Mouse (Mus musculus): ENCODE results near the gene Xpnpep1. TPM values are rescaled to one million over a fixed set of nuclear protein-coding genes. Genes with fewer than 3 reads are reported as not detected.

Gene Xpnpep1
- total and polyA plus RNA-seq, 2 experiments from 2014 or later = 98.6 to 115 TPM

- no peak overlapping the region for H3K27ac ChIP-seq
- ATAC-seq (no peak), DNase-seq (ENCODE audit: low spot score) (peak; percentile 25)
- 56% methylated on average over 10 of the region's 10 CpGs for WGBS
- no peak overlapping the region for H3K4me2 ChIP-seq (ENCODE audit: low read depth, low read length)
- no peak for TF ChIP-seq CTCF (IDR thresholded peaks at IDR 0.05; ENCODE audit: low read depth)
- H3K27me3 ChIP-seq (ENCODE audit: insufficient read depth, low read length) = no peaks in the 10 kb centered on the region
- no peak overlapping the region for H3K4me3 ChIP-seq (ENCODE audit: low read length)
- H3K9me3 ChIP-seq (ENCODE audit: low read length) = no peaks in the 10 kb centered on the region
- H3K36me3 ChIP-seq (ENCODE audit: insufficient read depth, low read length) = no peaks in the 10 kb centered on the region
- no peak overlapping the region for H3K9ac ChIP-seq (replicated peaks; ENCODE audit: low read length)
- no peaks in the 10 kb centered on the region for H3K4me1 ChIP-seq (ENCODE audit: insufficient read depth, low read length)
Observed at GRCm38 (mm10) chr19:53066934-53067333, 26.9 kb upstream of the Xpnpep1 start.

DNA sequence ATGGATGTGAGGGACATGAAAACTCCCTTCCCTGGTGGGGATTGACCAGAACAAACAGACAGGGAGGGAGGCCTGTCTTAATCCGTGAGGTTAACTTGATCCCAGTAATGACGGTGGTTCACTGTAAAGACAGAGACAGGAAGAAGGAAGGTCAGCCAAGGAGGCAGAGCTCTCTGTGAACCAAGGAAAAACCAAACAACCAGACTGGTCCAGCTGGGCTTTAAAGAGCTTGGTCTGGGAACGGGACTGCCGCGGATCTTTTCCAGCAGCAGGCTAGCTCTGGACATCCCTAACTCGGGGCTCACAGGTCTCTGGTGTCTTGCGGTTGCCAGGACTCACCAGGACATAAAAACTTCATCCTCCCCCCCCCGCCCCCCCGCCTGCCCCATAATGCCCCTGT is 26.5 kb upstream of the Xpnpep1 start:
- ATAC-seq (no peak), DNase-seq (ENCODE audit: low spot score) (no peak)
- Histone ChIP-seq H3K27ac (no peak overlapping the region), H3K9ac (replicated peaks; ENCODE audit: low read length) (no peak overlapping the region), H3K9me3 (ENCODE audit: low read length) (no peaks in the 10 kb centered on the region), H3K4me1 (ENCODE audit: insufficient read depth, low read length) (no peaks in the 10 kb centered on the region), H3K27me3 (ENCODE audit: insufficient read depth, low read length) (no peaks in the 10 kb centered on the region), H3K4me2 (ENCODE audit: low read depth, low read length) (no peak overlapping the region), H3K36me3 (ENCODE audit: insufficient read depth, low read length) (no peaks in the 10 kb centered on the region), H3K4me3 (ENCODE audit: low read length) (no peak overlapping the region)
- no peak for TF ChIP-seq CTCF (IDR thresholded peaks at IDR 0.05; ENCODE audit: low read depth)
- WGBS = 51% methylated on average over 9 of the region's 9 CpGs

DNA sequence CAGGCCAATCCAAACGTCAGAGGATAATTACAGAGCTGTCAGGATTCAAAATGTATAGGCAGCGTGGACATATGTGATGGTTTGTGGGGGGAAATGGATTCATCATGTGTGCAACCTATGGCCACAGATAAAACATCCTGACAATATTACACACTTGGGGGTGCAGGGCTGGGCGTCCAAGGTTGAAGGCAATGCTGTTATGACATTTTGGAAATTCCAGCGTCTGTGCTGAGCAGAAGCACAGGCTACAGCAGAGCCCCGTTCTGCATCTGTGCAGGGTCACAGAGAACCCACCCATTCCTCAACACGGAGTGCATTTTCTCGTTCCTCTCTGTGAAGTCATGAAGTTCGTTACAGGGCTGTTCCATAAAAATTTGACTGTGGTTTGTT is 25.0 kb upstream of the Xpnpep1 start:
- Histone ChIP-seq H3K27me3 (ENCODE audit: insufficient read depth, low read length) (no peaks in the 10 kb centered on the region), H3K36me3 (ENCODE audit: insufficient read depth, low read length) (no peaks in the 10 kb centered on the region), H3K4me1 (ENCODE audit: insufficient read depth, low read length) (no peaks in the 10 kb centered on the region), H3K9me3 (ENCODE audit: low read length) (no peaks in the 10 kb centered on the region), H3K4me2 (ENCODE audit: low read depth, low read length) (no peak overlapping the region), H3K27ac (no peak overlapping the region), H3K9ac (replicated peaks; ENCODE audit: low read length) (no peak overlapping the region), H3K4me3 (ENCODE audit: low read length) (no peak overlapping the region)
- no peak for TF ChIP-seq CTCF (IDR thresholded peaks at IDR 0.05; ENCODE audit: low read depth)
- WGBS = 74% methylated on average over 8 of the region's 8 CpGs
- DNase-seq (ENCODE audit: low spot score) (no peak), ATAC-seq (no peak)

GRCm38 (mm10) chr19:53064292-53064971 is 24.4 kb upstream of the Xpnpep1 start:
- Histone ChIP-seq H3K4me2 (ENCODE audit: low read depth, low read length) (no peak overlapping the region), H3K9me3 (ENCODE audit: low read length) (no peaks in the 10 kb centered on the region), H3K36me3 (ENCODE audit: insufficient read depth, low read length) (no peaks in the 10 kb centered on the region), H3K9ac (replicated peaks; ENCODE audit: low read length) (no peak overlapping the region), H3K27me3 (ENCODE audit: insufficient read depth, low read length) (no peaks in the 10 kb centered on the region), H3K4me3 (ENCODE audit: low read length) (no peak overlapping the region), H3K4me1 (ENCODE audit: insufficient read depth, low read length) (no peaks in the 10 kb centered on the region), H3K27ac (no peak overlapping the region)
- WGBS = 83% methylated on average over 12 of the region's 12 CpGs
- TF ChIP-seq CTCF (IDR thresholded peaks at IDR 0.05; ENCODE audit: low read depth) = no peak
- DNase-seq (ENCODE audit: low spot score) (no peak), ATAC-seq (no peak)

DNA sequence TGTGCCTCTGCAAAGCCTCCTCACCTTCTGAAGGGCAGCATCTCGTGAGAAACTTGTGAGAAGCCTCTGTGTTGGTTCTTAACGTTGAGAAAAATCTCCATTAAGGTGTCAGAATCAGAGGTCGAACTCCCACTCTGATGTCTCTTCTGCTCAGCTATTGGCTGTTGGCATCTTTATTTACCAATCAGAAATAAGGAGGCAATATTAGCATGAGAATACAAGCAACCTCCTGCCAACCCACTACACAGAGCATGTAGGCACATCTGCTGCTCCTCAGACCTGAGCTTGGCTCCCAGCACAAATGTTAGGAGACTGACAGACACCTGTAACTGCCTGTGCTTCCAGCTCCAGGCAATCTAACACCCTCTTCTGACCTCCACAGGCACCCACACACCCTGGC is 22.0 kb upstream of the Xpnpep1 start:
- H3K27ac ChIP-seq = no peak overlapping the region
- TF ChIP-seq CTCF (IDR thresholded peaks at IDR 0.05; ENCODE audit: low read depth) = no peak
- no peak overlapping the region for H3K4me3 ChIP-seq (ENCODE audit: low read length)
- H3K9me3 ChIP-seq (ENCODE audit: low read length) = no peaks in the 10 kb centered on the region
- DNase-seq (ENCODE audit: low spot score) = no peak
- H3K4me2 ChIP-seq (ENCODE audit: low read depth, low read length) = no peak overlapping the region
- H3K4me1 ChIP-seq (ENCODE audit: insufficient read depth, low read length) = no peaks in the 10 kb centered on the region
- no peak for ATAC-seq
- no peaks in the 10 kb centered on the region for H3K27me3 ChIP-seq (ENCODE audit: insufficient read depth, low read length)
- no peak overlapping the region for H3K9ac ChIP-seq (replicated peaks; ENCODE audit: low read length)
- WGBS = 40% methylated on average over 3 of the region's 3 CpGs
- H3K36me3 ChIP-seq (ENCODE audit: insufficient read depth, low read length) = no peaks in the 10 kb centered on the region

GRCm38 (mm10) chr19:53059344-53060111 is 19.5 kb upstream of the Xpnpep1 start:
- 89% methylated on average over 16 of the region's 16 CpGs for WGBS
- H3K9me3 ChIP-seq (ENCODE audit: low read length) = no peaks in the 10 kb centered on the region
- H3K9ac ChIP-seq (replicated peaks; ENCODE audit: low read length) = no peak overlapping the region
- H3K4me1 ChIP-seq (ENCODE audit: insufficient read depth, low read length) = no peaks in the 10 kb centered on the region
- H3K4me2 ChIP-seq (ENCODE audit: low read depth, low read length) = no peak overlapping the region
- H3K27me3 ChIP-seq (ENCODE audit: insufficient read depth, low read length) = no peaks in the 10 kb centered on the region
- no peak overlapping the region for H3K27ac ChIP-seq
- no peak for TF ChIP-seq CTCF (IDR thresholded peaks at IDR 0.05; ENCODE audit: low read depth)
- ATAC-seq (no peak), DNase-seq (ENCODE audit: low spot score) (no peak)
- no peak overlapping the region for H3K4me3 ChIP-seq (ENCODE audit: low read length)
- no peaks in the 10 kb centered on the region for H3K36me3 ChIP-seq (ENCODE audit: insufficient read depth, low read length)

Data from hindbrain, postnatal 0 days (tissue).